Mouse (Mus musculus): ENCODE measurements around the gene Mast3. TPM values are rescaled to one million over a fixed set of nuclear protein-coding genes. Genes with fewer than 3 reads are reported as not detected.

Mast3 gene
- 4.8 and 6.3 TPM in 2 replicates for polyA plus RNA-seq (2015; fragmentation: Nextera tagmentation; extraction: Ambion mirVana)

DNA sequence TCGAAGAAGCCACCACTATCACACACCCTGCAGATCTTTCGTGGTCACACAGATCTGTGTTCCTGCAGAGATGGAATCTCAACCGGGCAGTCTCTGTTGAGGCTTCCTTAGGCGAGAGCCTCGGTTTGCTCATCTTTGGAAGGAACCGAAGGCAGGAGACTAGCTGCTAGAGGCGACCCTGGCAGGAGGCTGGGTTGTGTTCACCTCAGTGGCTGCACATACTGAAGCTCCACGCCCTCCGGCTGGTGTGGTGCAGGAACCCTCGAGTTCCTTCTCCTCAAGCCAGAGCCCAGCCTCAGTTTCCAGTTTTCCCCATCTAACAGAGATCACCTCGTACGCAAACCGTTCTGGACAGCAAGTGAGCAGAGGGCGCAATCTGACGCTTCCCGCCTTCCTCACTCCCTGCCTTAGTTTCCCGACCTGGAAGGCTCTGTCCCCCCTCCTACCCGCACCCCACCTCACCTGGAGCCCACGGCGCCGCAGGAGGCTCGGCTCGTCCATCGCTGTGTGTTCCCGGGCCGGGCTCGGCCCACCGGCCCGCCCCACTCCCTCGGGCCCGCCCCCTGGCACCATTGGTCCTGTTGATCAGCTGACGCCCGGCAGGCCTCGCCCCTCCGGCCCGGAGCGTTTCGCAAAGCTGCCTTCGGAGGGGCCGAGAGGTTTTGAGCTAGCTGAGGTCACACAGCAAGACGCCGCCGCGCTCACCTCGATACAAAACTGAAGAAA is at the start of gene Mast3:
Mast3 (minus strand) TSS at position 574 of the 726 bp plus-strand sequence.

DNA sequence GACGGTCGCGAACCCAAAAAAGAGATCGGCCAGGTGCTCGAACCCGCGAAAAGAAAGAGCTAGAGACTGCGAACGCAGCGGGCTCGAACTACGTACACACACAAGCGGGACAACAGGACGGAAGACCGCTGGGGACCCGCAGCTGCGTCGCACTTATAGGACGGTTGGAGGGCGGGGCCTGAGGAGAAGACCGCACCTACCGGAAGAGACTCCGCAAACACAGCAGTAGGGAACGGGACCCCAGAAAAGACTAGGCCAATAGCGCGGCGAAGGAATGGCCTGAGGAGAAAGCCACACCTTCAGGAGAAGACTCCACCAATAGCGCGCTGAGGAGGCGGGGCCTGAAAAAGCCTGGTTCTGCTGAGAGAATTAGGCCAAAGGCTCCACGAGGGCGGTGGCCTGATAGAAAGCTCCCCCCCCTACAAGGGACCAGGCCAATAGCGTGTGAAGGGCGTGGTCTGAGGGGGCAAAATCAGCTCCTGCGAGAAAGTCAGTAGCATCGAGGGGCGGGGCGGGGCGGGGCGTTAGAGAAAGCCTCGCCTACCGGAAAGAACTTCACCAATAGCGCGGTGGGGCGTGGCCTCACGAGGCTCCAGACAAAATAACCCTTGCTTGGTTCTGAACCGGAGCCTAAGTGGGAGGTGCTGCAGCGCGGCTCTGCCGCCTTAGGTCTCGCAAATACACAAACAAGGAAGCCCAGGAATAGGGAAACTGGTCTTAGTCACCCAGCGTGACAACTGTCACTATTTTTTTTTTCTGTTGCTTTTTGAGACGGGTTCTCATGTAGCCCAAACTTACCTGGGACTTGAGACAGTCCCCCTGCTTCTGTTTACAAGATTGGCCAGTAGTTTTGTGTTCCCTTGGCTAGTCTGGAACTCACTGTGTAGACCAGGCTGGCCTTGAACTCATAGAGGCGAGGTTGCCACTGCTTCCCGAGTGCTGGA is 34.8 kb upstream of the Mast3 start, which contains the start of gene Arrdc2:
Arrdc2 (minus strand) TSS at position 313 of the 944 bp plus-strand sequence.

DNA sequence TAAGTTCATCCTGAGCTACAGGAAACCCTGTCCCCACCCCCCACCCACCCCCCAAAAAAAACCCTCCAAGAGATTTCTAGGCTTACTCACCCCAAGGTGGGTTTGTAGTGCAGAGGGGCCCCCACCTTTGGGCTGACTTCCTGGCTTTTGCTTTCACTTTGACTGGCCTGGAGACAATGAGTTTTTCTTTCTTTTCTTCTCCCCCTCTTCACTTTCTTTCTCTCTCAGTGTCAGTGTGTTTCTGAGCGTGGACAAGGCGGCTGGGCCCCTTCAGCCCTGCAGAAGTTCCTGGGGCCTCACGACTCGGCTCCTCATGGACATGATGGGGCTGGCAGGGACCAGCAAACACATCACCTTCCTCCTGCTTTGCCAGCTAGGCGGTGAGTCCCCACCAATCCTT is 3.4 kb upstream of the Mast3 start, which contains the start of gene Il12rb1:
Il12rb1 (plus strand) TSS at position 211 of the 400 bp plus-strand sequence.

DNA sequence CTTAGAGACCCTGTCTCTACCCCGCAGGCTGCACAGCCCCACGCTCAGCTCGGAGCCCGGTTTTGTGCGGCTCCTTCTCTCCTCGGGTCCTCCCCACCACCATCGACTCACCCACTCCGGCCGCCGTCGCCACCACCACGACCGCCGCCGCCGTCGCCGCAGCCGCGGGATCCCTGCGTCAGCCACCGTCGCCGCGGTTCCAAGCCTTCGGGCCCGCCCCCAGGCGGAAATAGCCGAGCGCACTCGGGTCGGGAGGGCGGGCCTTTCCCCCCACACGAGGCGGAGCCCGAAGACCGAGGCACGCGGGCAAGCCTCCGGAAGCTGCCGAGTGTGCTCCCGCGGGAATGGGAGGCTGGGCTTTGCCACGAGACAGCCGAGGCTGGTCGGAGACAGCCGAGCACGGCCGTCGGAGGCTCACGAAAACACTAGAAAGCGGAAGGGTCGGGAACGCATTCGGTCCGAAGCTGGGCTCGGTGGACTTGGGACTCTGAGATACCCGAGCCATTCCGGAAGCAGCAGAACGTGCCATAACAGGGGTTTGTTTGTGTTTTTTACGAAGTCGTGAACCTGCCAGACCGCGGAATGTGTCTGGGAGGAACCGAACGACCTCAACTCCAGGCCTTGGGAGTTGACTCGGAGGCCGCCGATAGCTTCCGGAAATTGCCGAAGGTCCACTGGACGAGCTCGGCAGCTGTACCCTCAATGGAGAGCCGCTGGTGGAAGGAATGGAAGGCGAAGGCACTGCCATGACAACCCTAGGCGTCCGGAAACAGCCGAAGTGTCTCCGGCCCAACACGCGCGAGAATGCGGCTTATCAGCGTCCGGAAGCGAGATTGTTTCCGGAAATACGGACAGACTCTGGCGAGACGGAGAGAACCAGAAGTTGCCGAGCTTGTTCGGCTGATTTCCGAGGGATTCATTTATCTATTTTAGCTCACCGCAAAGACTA is 28.1 kb downstream of the Mast3 start, which contains the start of gene Pik3r2:
Pik3r2 (minus strand) TSS at position 218 of the 949 bp plus-strand sequence.

DNA sequence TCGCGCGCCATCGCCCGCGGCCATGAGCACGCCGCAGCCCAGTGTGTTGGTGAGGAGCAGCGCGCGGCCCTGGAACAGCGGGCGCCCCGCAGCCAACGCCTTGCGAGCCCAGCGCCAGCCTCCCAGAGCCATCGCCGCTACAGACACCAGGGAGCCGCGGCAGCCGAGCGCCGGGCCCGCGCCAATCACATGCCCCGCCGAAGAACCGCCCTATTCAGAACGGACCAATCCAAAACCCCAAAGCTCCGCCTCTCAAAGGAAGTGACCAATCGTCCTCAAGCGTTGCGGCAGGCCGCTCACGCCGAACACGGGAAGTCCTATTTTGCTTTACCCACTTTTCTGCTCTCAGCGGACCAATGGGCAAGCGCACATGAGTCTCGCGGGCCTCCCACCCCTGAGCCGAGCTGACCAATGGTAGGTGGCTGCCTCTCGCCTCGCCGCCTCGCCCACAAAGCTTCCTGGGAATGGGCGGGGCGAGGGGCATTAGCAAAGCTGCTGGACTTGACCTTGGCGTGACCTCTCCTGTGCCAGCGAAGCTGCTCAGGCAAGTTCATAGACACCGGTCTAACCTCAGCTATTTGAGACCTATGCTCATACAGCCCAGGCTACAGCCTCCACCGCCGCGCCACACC is 44.0 kb downstream of the Mast3 start, which contains the start of gene Mpv17l2:
Mpv17l2 (minus strand) TSS at position 172 of the 632 bp plus-strand sequence.

DNA sequence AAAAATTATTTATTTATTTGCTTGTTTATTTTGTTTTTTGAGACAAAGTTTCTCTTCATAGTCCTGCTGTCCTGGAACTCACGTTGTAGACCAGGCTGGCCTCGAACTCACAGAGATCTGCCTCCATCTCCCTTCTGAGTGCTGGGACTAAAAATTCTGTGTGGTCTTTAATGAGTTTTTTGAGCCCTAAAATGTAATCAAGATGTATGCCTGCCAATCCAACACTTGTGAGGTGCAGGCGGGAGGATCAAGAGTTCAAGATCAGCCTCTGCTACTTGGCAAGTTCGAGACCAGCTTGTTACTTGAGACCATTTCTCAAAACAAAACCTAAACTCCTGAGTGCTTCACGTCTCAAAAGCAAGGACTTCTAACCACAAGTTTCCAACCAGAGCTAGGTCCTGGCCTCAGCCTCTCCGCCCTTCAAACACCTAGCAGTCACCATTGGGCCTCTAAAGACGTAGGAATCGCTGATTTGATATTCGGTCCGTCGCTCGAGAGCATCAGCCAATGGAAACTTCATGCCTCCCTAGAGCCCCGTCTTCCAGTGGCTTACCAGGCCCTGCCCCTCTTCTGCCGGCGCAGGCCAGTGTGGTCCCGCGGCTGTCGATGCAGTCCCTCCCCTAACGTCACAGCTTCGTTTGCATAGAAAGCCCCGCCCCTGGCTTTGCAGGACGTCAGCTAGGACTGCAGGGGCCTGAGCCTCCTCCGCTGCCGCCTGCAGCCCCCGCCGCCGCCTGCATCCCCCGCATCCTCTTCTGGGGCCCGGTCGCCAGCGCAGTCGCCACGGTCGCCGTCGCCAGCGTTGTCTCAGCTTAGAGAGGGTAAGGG is 50.6 kb downstream of the Mast3 start, which contains the start of gene Rab3a:
Rab3a (plus strand) TSS at position 637 of the 828 bp plus-strand sequence.

Small RNA genes lying within 50 kb of the gene (microRNA-seq; reads per million reads assigned to microRNA genes)
- not detected for gene Mir7240

Other genes starting within 250 kb of the Mast3 start
- 25.1 and 27.7 TPM in 2 replicates for gene Isyna1, start 210.7 kb downstream of the Mast3 start, polyA plus RNA-seq (2015; fragmentation: Nextera tagmentation; extraction: Ambion mirVana)
- 71.0 and 78.8 TPM in 2 replicates for gene Ssbp4, start 196.2 kb downstream of the Mast3 start, polyA plus RNA-seq (2015; fragmentation: Nextera tagmentation; extraction: Ambion mirVana)
- 4.4 and 6.6 TPM in 2 replicates for gene Lrrc25, start 188.9 kb downstream of the Mast3 start, polyA plus RNA-seq (2015; fragmentation: Nextera tagmentation; extraction: Ambion mirVana)
- 0.79 and 2.8 TPM in 2 replicates for gene Gdf15, start 172.6 kb downstream of the Mast3 start, polyA plus RNA-seq (2015; fragmentation: Nextera tagmentation; extraction: Ambion mirVana)
- gene Pgpep1, start 144.7 kb downstream of the Mast3 start, polyA plus RNA-seq (2015; fragmentation: Nextera tagmentation; extraction: Ambion mirVana), result 19.2 and 24.1 TPM in 2 replicates
- 119 and 132 TPM in 2 replicates for gene Lsm4, start 131.8 kb downstream of the Mast3 start, polyA plus RNA-seq (2015; fragmentation: Nextera tagmentation; extraction: Ambion mirVana)
- 41.5 and 52.0 TPM in 2 replicates for gene Jund, start 106.1 kb downstream of the Mast3 start, polyA plus RNA-seq (2015; fragmentation: Nextera tagmentation; extraction: Ambion mirVana)
- 0.04 TPM in 1 of 2 replicates, not detected in the other for gene Iqcn, start 101.6 kb downstream of the Mast3 start, polyA plus RNA-seq (2015; fragmentation: Nextera tagmentation; extraction: Ambion mirVana)
- 0.19 and 0.20 TPM in 2 replicates for gene Gm3336, start 86.5 kb downstream of the Mast3 start, polyA plus RNA-seq (2015; fragmentation: Nextera tagmentation; extraction: Ambion mirVana)
- gene Pde4c, start 81.3 kb downstream of the Mast3 start, polyA plus RNA-seq (2015; fragmentation: Nextera tagmentation; extraction: Ambion mirVana), result 0.05 and 0.10 TPM in 2 replicates
- gene Rab3a, start 50.4 kb downstream of the Mast3 start, polyA plus RNA-seq (2015; fragmentation: Nextera tagmentation; extraction: Ambion mirVana), result 9.9 and 10.0 TPM in 2 replicates
- gene Mpv17l2, start 44.1 kb downstream of the Mast3 start, polyA plus RNA-seq (2015; fragmentation: Nextera tagmentation; extraction: Ambion mirVana), result 49.0 and 49.6 TPM in 2 replicates
- 27.2 and 27.8 TPM in 2 replicates for gene Pik3r2, start 28.3 kb downstream of the Mast3 start, polyA plus RNA-seq (2015; fragmentation: Nextera tagmentation; extraction: Ambion mirVana)
- 0.06 TPM in 1 of 2 replicates, not detected in the other for gene Il12rb1, start 3.4 kb upstream of the Mast3 start, polyA plus RNA-seq (2015; fragmentation: Nextera tagmentation; extraction: Ambion mirVana)
- 4.0 and 5.5 TPM in 2 replicates for gene Arrdc2, start 34.7 kb upstream of the Mast3 start, polyA plus RNA-seq (2015; fragmentation: Nextera tagmentation; extraction: Ambion mirVana)
- gene Kcnn1, start 58.2 kb upstream of the Mast3 start, polyA plus RNA-seq (2015; fragmentation: Nextera tagmentation; extraction: Ambion mirVana), result 1.2 and 1.4 TPM in 2 replicates
- 73.6 and 78.0 TPM in 2 replicates for gene Ccdc124, start 68.9 kb upstream of the Mast3 start, polyA plus RNA-seq (2015; fragmentation: Nextera tagmentation; extraction: Ambion mirVana)
- gene Slc5a5, start 87.7 kb upstream of the Mast3 start, polyA plus RNA-seq (2015; fragmentation: Nextera tagmentation; extraction: Ambion mirVana), result 0.66 and 1.1 TPM in 2 replicates
- gene Rpl18a, start 92.4 kb upstream of the Mast3 start, polyA plus RNA-seq (2015; fragmentation: Nextera tagmentation; extraction: Ambion mirVana), result 3,897 and 4,512 TPM in 2 replicates
- gene Map1s, start 100.9 kb upstream of the Mast3 start, polyA plus RNA-seq (2015; fragmentation: Nextera tagmentation; extraction: Ambion mirVana), result 31.9 and 35.1 TPM in 2 replicates